Mouse (Mus musculus) CH12.LX (cell line): ENCODE data around the gene Timeless.

ENCODE experiments used
- HCFC1 ChIP-seq: IDR thresholded peaks from 2 replicates; pipeline ENCODE4 v1.6.1; 2012; ENCODE audit warnings: low read depth, mild to moderate bottlenecking, inconsistent platforms, low read length, improper control_type of control experiment
- PAX5 ChIP-seq: IDR thresholded peaks from 2 replicates; pipeline ENCODE4 v1.6.1; 2012; ENCODE audit warnings: low read length, inconsistent platforms, mixed read lengths
- POLR2A ChIP-seq: IDR thresholded peaks from 2 replicates; pipeline ENCODE4 v1.6.1; 2011; ENCODE audit warnings: low read depth, mild to moderate bottlenecking, improper control_type of control experiment, low read length
- SIN3A ChIP-seq: IDR thresholded peaks from 2 replicates; pipeline ENCODE4 v1.6.1; 2012; ENCODE audit warnings: low read length, improper control_type of control experiment, inconsistent platforms

DNA sequence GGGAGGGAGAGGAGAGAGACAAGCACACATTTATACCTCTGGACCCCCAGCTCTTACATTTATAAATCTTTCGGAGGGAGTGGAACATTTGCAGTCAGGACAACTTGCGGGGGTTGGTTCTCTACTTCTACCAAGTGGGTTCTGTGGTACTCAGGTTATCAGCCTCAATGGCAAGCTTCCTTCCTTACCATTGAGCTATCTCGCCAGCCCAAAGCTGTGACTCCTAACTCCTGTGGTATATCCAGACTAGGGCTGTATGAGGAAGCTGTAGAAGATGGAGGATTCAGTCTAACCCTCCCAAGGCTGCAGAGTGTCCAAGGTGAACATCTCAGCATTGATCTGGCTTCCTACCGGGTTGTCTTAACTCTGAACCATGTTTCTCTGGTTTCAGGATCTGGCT lies 7.3 kb downstream of the Timeless start:
- TF ChIP-seq POLR2A (no peak), HCFC1 (no peak), PAX5 (no peak), SIN3A (no peak)
